ENCODE assay signal across 8 mouse cellular contexts in genomic region chr7:25688810-25689586, GRCm38 (mm10). TPM values are rescaled to one million over a fixed set of nuclear protein-coding genes. Genes with fewer than 3 reads are reported as not detected.
DNase-seq lines count a peak whose midpoint lies in the region; ATAC-seq lines count a peak whose summit lies in the region.

No protein-coding gene starts in this region.

- H3K4me2 ChIP-seq in limb, embryonic 13.5 days (replicated peaks): peak overlapping the region; percentile 86
- peak overlapping the region; percentile 67 for H3K4me2 ChIP-seq in midbrain, embryonic 15.5 days

- DNase-seq in A20 (ENCODE audit: low read depth, low spot score) (peak; percentile 81), adipocyte (ENCODE audit: low spot score) (peak; percentile 71)
- DNase-seq in fibroblast of lung, adult 2 months (ENCODE audit: low read depth): peak; percentile 69
- DNase-seq in heart, postnatal 4 days: peak; percentile 84
- peak; percentile 81 for DNase-seq in testis, postnatal 10 days (ENCODE audit: low spot score)
- DNase-seq in frontal cortex, postnatal 25 days (ENCODE audit: low spot score in 2 of 2): no peak

- H3K4me1 ChIP-seq in limb, embryonic 13.5 days: peaks cover 37% of the 10 kb centered on the region
- H3K4me1 ChIP-seq in midbrain, embryonic 15.5 days: peaks cover 33% of the 10 kb centered on the region

- under 1% methylated on average over 50 of the region's 52 CpGs for WGBS in limb, embryonic 13.5 days
- 1% methylated on average over 42 of the region's 52 CpGs for WGBS in midbrain, embryonic 15.5 days

- peak overlapping the region; percentile 66 for H3K4me3 ChIP-seq in limb, embryonic 13.5 days
- peak overlapping the region; percentile 39 for H3K4me3 ChIP-seq in midbrain, embryonic 15.5 days

- no peak overlapping the region for H3K27ac ChIP-seq in limb, embryonic 13.5 days
- H3K27ac ChIP-seq in midbrain, embryonic 15.5 days: no peak overlapping the region

- peak overlapping the region; percentile 76 for H3K9ac ChIP-seq in limb, embryonic 13.5 days
- peak overlapping the region; percentile 34 for H3K9ac ChIP-seq in midbrain, embryonic 15.5 days

- peak; percentile 57 for ATAC-seq in limb, embryonic 13.5 days (ENCODE audit: low FRiP score, low read depth)
- no peak; the same call in 1 of the 2 replicates for ATAC-seq in midbrain, embryonic 15.5 days (replicated peaks)

- H3K27me3 ChIP-seq in limb, embryonic 13.5 days: peaks cover 67% of the 10 kb centered on the region
- H3K27me3 ChIP-seq in midbrain, embryonic 15.5 days (replicated peaks): peaks cover 59% of the 10 kb centered on the region

- H3K36me3 ChIP-seq in limb, embryonic 13.5 days: no peaks in the 10 kb centered on the region
- no peaks in the 10 kb centered on the region for H3K36me3 ChIP-seq in midbrain, embryonic 15.5 days (replicated peaks)

- H3K9me3 ChIP-seq in limb, embryonic 13.5 days: no peaks in the 10 kb centered on the region
- no peaks in the 10 kb centered on the region for H3K9me3 ChIP-seq in midbrain, embryonic 15.5 days

RNA-seq across cellular contexts. Expression of gene Tgfb1, which starts 2.2 kb away (rescaled TPM):
- 10 to 100 TPM; 40.9 to 42.4 TPM for total RNA-seq in heart, postnatal 4 days (2021)
- polyA plus RNA-seq in limb, embryonic 13.5 days (2015; fragmentation: Nextera tagmentation; extraction: Ambion mirVana): 1.7 and 2.4 TPM in 2 replicates
- polyA plus RNA-seq in midbrain, embryonic 15.5 days (2015; fragmentation: Nextera tagmentation; extraction: Ambion mirVana): 0.56 and 1.0 TPM in 2 replicates

RNA-seq across cellular contexts. Expression of gene B9d2, which starts 8.4 kb away (rescaled TPM):
- 10 to 100 TPM; 15.5 to 16.4 TPM for total RNA-seq in heart, postnatal 4 days (2021)
- polyA plus RNA-seq in limb, embryonic 13.5 days (2015; fragmentation: Nextera tagmentation; extraction: Ambion mirVana): 25.8 and 29.0 TPM in 2 replicates
- polyA plus RNA-seq in midbrain, embryonic 15.5 days (2015; fragmentation: Nextera tagmentation; extraction: Ambion mirVana): 47.3 and 50.9 TPM in 2 replicates

RNA-seq across cellular contexts. Expression of gene Tmem91, which starts 14.0 kb away (rescaled TPM):
- total RNA-seq in heart, postnatal 4 days (2021): under 1 TPM in 1 of 2 experiments, not detected in 1; 0.56 TPM
- polyA plus RNA-seq in limb, embryonic 13.5 days (2015; fragmentation: Nextera tagmentation; extraction: Ambion mirVana): 3.7 and 4.9 TPM in 2 replicates
- 53.5 and 54.0 TPM in 2 replicates for polyA plus RNA-seq in midbrain, embryonic 15.5 days (2015; fragmentation: Nextera tagmentation; extraction: Ambion mirVana)

RNA-seq across cellular contexts. Expression of gene Ccdc97, which starts 29.9 kb away (rescaled TPM):
- 10 to 100 TPM; 42.9 to 44.9 TPM for total RNA-seq in heart, postnatal 4 days (2021)
- 22.0 and 24.6 TPM in 2 replicates for polyA plus RNA-seq in limb, embryonic 13.5 days (2015; fragmentation: Nextera tagmentation; extraction: Ambion mirVana)
- 39.5 and 40.2 TPM in 2 replicates for polyA plus RNA-seq in midbrain, embryonic 15.5 days (2015; fragmentation: Nextera tagmentation; extraction: Ambion mirVana)

RNA-seq across cellular contexts. Expression of gene Exosc5, which starts 30.0 kb away (rescaled TPM):
- total RNA-seq in heart, postnatal 4 days (2021): 10 to 100 TPM; 18.8 to 19.6 TPM
- polyA plus RNA-seq in limb, embryonic 13.5 days (2015; fragmentation: Nextera tagmentation; extraction: Ambion mirVana): 73.1 and 73.4 TPM in 2 replicates
- 41.0 and 44.9 TPM in 2 replicates for polyA plus RNA-seq in midbrain, embryonic 15.5 days (2015; fragmentation: Nextera tagmentation; extraction: Ambion mirVana)

Comparison
In these comparisons a context has a peak if more than half of its experiments do, and no peak if none do; other contexts are left out.
1. DNase-seq: peak in A20 (single experiment), adipocyte (single experiment), fibroblast of lung, adult 2 months (single experiment), heart, postnatal 4 days (single experiment) and testis, postnatal 10 days (single experiment); none in frontal cortex, postnatal 25 days (0 of 2).